Mouse (Mus musculus) CH12.LX (cell line): ENCODE measurements around the gene Prph. TPM values are rescaled to one million over a fixed set of nuclear protein-coding genes. Genes with fewer than 3 reads are reported as not detected.
A peak's percentile ranks its signal among the peaks of the same experiment; 100 is the strongest.

Source experiments
- DNase-seq: peaks from one replicate; pipeline ENCODE4 v3.0.0-alpha.2; 2013; ENCODE audit errors: extremely low read depth
- H3K27ac ChIP-seq: 2 replicates; pipeline ENCODE4 v1.5.1; 2012; ENCODE audit warnings: low read depth, mild to moderate bottlenecking, control low read depth, moderate library complexity; ENCODE audit not compliant: insufficient read depth
- H3K27me3 ChIP-seq: replicated peaks from 2 replicates; pipeline ENCODE3; 2012; ENCODE audit warnings: inconsistent platforms
- H3K36me3 ChIP-seq, 2 experiments: replicated peaks in 1 of 2; 2 replicates each; pipeline versions ENCODE3 to v1.6.1; 2012; ENCODE audit warnings: inconsistent platforms in 1 of 2, low read length in 1 of 2, mild to moderate bottlenecking in 1 of 2, mixed read lengths in 1 of 2, moderate library complexity in 1 of 2; ENCODE audit not compliant: control insufficient read depth in 1 of 2, insufficient read depth in 1 of 2
- H3K4me1 ChIP-seq, 2 experiments: 2 replicates each; pipeline ENCODE4 v1.6.1; 2012; ENCODE audit warnings: inconsistent platforms in 1 of 2, moderate library complexity in 1 of 2; ENCODE audit not compliant: insufficient read depth in 2 of 2, control insufficient read depth in 1 of 2
- H3K4me2 ChIP-seq: 2 replicates; pipeline ENCODE4 v1.6.1; 2012; ENCODE audit warnings: low read depth, mild to moderate bottlenecking, control low read depth; ENCODE audit not compliant: poor library complexity, insufficient read depth, severe bottlenecking
- H3K4me3 ChIP-seq, 3 experiments: fragments of 150-350 bp in 1 of 3; sonication (generic) in 1 of 3; replicated peaks in 1 of 3; 2 replicates each; pipeline versions ENCODE3 to v1.5.1; 2011 to 2012; ENCODE audit warnings: low read depth in 2 of 3, low read length in 2 of 3, mild to moderate bottlenecking in 2 of 3, moderate library complexity in 2 of 3, control low read depth in 1 of 3, improper control_type of control experiment in 1 of 3, inconsistent platforms in 1 of 3, mixed read lengths in 1 of 3; ENCODE audit not compliant: poor library complexity in 1 of 3
- H3K79me2 ChIP-seq: replicated peaks from 2 replicates; pipeline ENCODE4 v1.6.1; 2012; ENCODE audit warnings: mild to moderate bottlenecking, moderate library complexity; ENCODE audit not compliant: control insufficient read depth, poor library complexity, insufficient read depth, severe bottlenecking; ENCODE audit errors: extremely low read depth
- H3K9ac ChIP-seq: 2 replicates; pipeline ENCODE4 v1.6.1; 2012; ENCODE audit warnings: low read depth, mild to moderate bottlenecking, control low read depth, moderate library complexity; ENCODE audit not compliant: insufficient read depth
- H3K9me3 ChIP-seq: replicated peaks from 2 replicates; pipeline ENCODE3; 2012; ENCODE audit warnings: low read length, inconsistent platforms, mixed read lengths
- CHD1 ChIP-seq: IDR thresholded peaks from 2 replicates; pipeline ENCODE4 v1.6.1; 2012; ENCODE audit warnings: low read depth, low read length, improper control_type of control experiment, inconsistent platforms
- CHD2 ChIP-seq: IDR thresholded peaks from 2 replicates; pipeline ENCODE4 v1.6.1; 2011; ENCODE audit warnings: low read length, improper control_type of control experiment
- ELF1 ChIP-seq: IDR thresholded peaks from 2 replicates; pipeline ENCODE4 v1.6.1; 2014; ENCODE audit warnings: low read depth, mild to moderate bottlenecking, inconsistent platforms, low read length, improper control_type of control experiment
- ETS1 ChIP-seq: conservative IDR thresholded peaks from 2 replicates; pipeline ENCODE4 v1.6.1; 2012; ENCODE audit warnings: low read depth, mild to moderate bottlenecking, inconsistent platforms, low read length, improper control_type of control experiment, moderate library complexity
- HCFC1 ChIP-seq: IDR thresholded peaks from 2 replicates; pipeline ENCODE4 v1.6.1; 2012; ENCODE audit warnings: low read depth, mild to moderate bottlenecking, inconsistent platforms, low read length, improper control_type of control experiment
- IRF4 ChIP-seq: IDR thresholded peaks from 2 replicates; pipeline ENCODE4 v1.6.1; 2014; ENCODE audit warnings: low read depth, mild to moderate bottlenecking, inconsistent platforms, low read length, improper control_type of control experiment
- JUN ChIP-seq: IDR thresholded peaks from 2 replicates; pipeline ENCODE4 v1.6.1; 2011; ENCODE audit warnings: low read depth, mild to moderate bottlenecking, low read length, improper control_type of control experiment, moderate library complexity; ENCODE audit not compliant: insufficient read depth
- JUND ChIP-seq: conservative IDR thresholded peaks from 2 replicates; pipeline ENCODE4 v1.6.1; 2011; ENCODE audit warnings: low read depth, low read length, improper control_type of control experiment
- MAX ChIP-seq: IDR thresholded peaks from 2 replicates; pipeline ENCODE4 v1.6.1; 2011; ENCODE audit warnings: low read length, improper control_type of control experiment
- MEF2A ChIP-seq: IDR thresholded peaks from 2 replicates; pipeline ENCODE4 v1.6.1; 2014; ENCODE audit warnings: low read depth, mild to moderate bottlenecking, inconsistent platforms, low read length, improper control_type of control experiment, borderline replicate concordance
- MXI1 ChIP-seq: IDR thresholded peaks from 2 replicates; pipeline ENCODE4 v1.6.1; 2011; ENCODE audit warnings: mild to moderate bottlenecking, low read depth, low read length, improper control_type of control experiment
- MYC ChIP-seq: IDR thresholded peaks from 2 replicates; pipeline ENCODE4 v1.6.1; 2011; ENCODE audit warnings: low read depth, mild to moderate bottlenecking, improper control_type of control experiment, low read length
- NELFE ChIP-seq: IDR thresholded peaks from 2 replicates; pipeline ENCODE4 v1.6.1; 2011; ENCODE audit warnings: low read depth, low read length, improper control_type of control experiment
- PAX5 ChIP-seq: IDR thresholded peaks from 2 replicates; pipeline ENCODE4 v1.6.1; 2012; ENCODE audit warnings: low read length, inconsistent platforms, mixed read lengths
- POLR2A ChIP-seq: IDR thresholded peaks from 2 replicates; pipeline ENCODE4 v1.6.1; 2011; ENCODE audit warnings: low read depth, mild to moderate bottlenecking, improper control_type of control experiment, low read length
- POLR2AphosphoS2 ChIP-seq: IDR thresholded peaks from 2 replicates; pipeline ENCODE4 v1.6.1; 2011; ENCODE audit warnings: low read depth, low read length, improper control_type of control experiment
- RAD21 ChIP-seq: IDR thresholded peaks from 2 replicates; pipeline ENCODE4 v1.6.1; 2011; ENCODE audit warnings: low read depth, mild to moderate bottlenecking, low read length, improper control_type of control experiment, moderate library complexity
- RCOR1 ChIP-seq: conservative IDR thresholded peaks from 2 replicates; pipeline ENCODE4 v1.6.1; 2012; ENCODE audit warnings: low read depth, mild to moderate bottlenecking, inconsistent platforms, low read length, improper control_type of control experiment
- SIN3A ChIP-seq: IDR thresholded peaks from 2 replicates; pipeline ENCODE4 v1.6.1; 2012; ENCODE audit warnings: low read length, improper control_type of control experiment, inconsistent platforms
- TBP ChIP-seq: conservative IDR thresholded peaks from 2 replicates; pipeline ENCODE4 v1.6.1; 2011; ENCODE audit warnings: low read depth, low read length, improper control_type of control experiment
- UBTF ChIP-seq: IDR thresholded peaks from 2 replicates; pipeline ENCODE4 v1.6.1; 2012; ENCODE audit warnings: low read depth, mild to moderate bottlenecking, inconsistent platforms, low read length, improper control_type of control experiment, moderate library complexity
- USF1 ChIP-seq: IDR thresholded peaks from 2 replicates; pipeline ENCODE4 v1.6.1; 2014; ENCODE audit warnings: low read depth, mild to moderate bottlenecking, inconsistent platforms, low read length, improper control_type of control experiment
- USF2 ChIP-seq: conservative IDR thresholded peaks from 2 replicates; pipeline ENCODE4 v1.6.1; 2011; ENCODE audit warnings: low read depth, low read length, improper control_type of control experiment
- ZC3H11A ChIP-seq: IDR thresholded peaks from 2 replicates; pipeline ENCODE4 v1.6.1; 2012; ENCODE audit warnings: low read depth, mild to moderate bottlenecking, inconsistent platforms, low read length, improper control_type of control experiment
- ZMIZ1 ChIP-seq: IDR thresholded peaks from 2 replicates; pipeline ENCODE4 v1.6.1; 2012; ENCODE audit warnings: low read depth, mild to moderate bottlenecking, inconsistent platforms, low read length, improper control_type of control experiment
- ZNF384 ChIP-seq: IDR thresholded peaks from 2 replicates; pipeline ENCODE4 v1.6.1; 2012; ENCODE audit warnings: low read depth, low read length, improper control_type of control experiment, inconsistent platforms
- dilution Hi-C: fragments of 300-500 bp; cut with MboI; formaldehyde crosslinking; loops from 2 replicates; pipeline ENCODE4 v1.14.3; 2020; ENCODE audit warnings: low sequenced_read_pairs; ENCODE audit not compliant: extremely low pct_unique_long_range_greater_than_20kb, extremely low pct_ligation_motif_present
- in situ Hi-C: fragments of 300-500 bp; cut with MboI; formaldehyde crosslinking; loops from 3 replicates; pipeline ENCODE4 v1.14.3; 2019; ENCODE audit warnings: low sequenced_read_pairs, low pct_ligation_motif_present, low pct_unique_long_range_greater_than_20kb, mixed read lengths
- polyA plus RNA-seq: library from polyadenylated mRNA; unstranded; fragments of >175 nt; gene quantifications from 2 replicates; pipeline ENCODE4 v1.2.1, GENCODE M21; 2012; ENCODE audit warnings: low read depth; ENCODE audit not compliant: insufficient read length
- total RNA-seq, 2 experiments: library from RNA; depleted of rRNA; stranded (reverse); fragments of 300-350 nt in 1 of 2; fragments of >200 nt in 1 of 2; gene quantifications; 2 replicates each; pipeline ENCODE4 v1.2.3; 2012 to 2014

The Prph gene
- total and polyA plus RNA-seq, 3 experiments = 0.12 TPM; not detected in 2

DNA sequence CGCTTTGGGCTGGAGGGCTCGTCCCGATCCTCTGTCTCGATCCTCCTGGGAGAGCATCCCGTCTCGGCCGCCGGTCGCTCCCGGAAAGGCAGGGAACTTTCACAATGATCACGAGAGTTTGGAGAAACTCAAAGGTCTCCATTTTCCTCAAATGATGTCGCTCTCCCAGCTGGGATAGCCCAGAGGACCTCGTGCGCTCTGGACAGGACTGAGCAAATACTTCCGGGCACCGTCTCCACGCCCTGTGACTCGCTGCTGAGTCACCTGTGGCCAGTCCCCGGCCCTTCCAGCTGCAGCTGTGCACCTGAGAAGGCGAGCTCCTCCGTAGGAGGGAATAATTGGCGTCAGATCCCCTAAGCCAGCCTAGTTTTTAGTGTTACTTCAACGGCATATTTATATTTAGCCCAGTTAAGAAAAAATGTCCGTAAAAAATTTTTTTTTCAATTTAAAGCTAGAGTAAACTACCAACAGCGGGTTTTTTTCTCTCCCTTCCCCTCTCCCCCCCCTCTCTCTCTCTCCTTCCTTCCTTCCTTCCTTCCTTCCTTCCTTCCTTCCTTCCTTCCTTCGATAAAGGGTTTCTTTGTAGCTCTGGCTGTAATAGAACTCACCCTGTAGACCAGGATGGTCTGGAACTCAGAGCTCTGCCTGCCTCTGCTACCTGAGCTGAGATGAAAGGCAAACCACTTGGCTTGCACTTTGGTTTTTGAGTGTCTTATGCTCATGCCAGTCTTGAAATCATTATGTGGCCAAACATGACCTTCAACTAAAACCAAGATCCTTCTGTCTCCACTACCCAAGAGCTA lies 24.2 kb upstream of the Prph start (continued):
- peak; percentile 92 for TF ChIP-seq ETS1
- no peak for TF ChIP-seq ZMIZ1
- TF ChIP-seq MYC = peak; percentile 87
- TF ChIP-seq POLR2AphosphoS2 = no peak
- no peak for TF ChIP-seq JUND
- TF ChIP-seq CHD2 = peak; percentile 60
- TF ChIP-seq TBP = no peak
- no peak for TF ChIP-seq ZC3H11A
- peak; percentile 95 for TF ChIP-seq MXI1
- TF ChIP-seq UBTF = no peak; the same call in 1 of the 2 replicates
- TF ChIP-seq ZNF384 = peak; percentile 35; the same call in 1 of the 2 replicates
- no peak for TF ChIP-seq NELFE
- no peak for TF ChIP-seq USF1
- no peak for TF ChIP-seq MEF2A

DNA sequence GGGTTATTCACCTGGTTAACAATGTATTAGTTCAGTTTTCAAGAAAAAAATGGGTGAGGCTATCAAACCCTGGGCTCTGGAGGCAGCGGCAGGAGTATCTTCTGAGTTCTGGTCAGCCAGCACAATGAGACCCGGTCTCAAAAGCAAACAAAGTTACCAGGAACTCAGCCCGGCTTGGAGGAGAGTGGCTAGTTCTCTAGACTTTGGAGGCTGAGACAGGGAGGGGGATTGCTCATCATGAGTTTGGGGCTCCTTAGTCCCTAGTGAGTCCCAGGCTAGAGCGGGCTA lies 23.6 kb upstream of the Prph start:
- DNase-seq = no peak
- H3K79me2 ChIP-seq = peaks cover 33% of the 10 kb centered on the region
- peaks cover 4 to 32% of the 10 kb centered on the region in 2 experiments; a peak in 3 of 4 replicates for H3K4me1 ChIP-seq
- in situ Hi-C loops = no loop called here
- H3K27me3 ChIP-seq = no peaks in the 10 kb centered on the region
- peak overlapping the region; percentile 80 for H3K4me2 ChIP-seq
- dilution Hi-C loops = no loop called here
- no peak for TF ChIP-seq MEF2A
- no peak for TF ChIP-seq HCFC1
- no peak for TF ChIP-seq MAX
- TF ChIP-seq POLR2A = no peak
- no peak for TF ChIP-seq ZC3H11A
- no peak for TF ChIP-seq MYC
- TF ChIP-seq JUN = no peak
- TF ChIP-seq USF2 = no peak
- TF ChIP-seq RCOR1 = no peak
- no peak for TF ChIP-seq NELFE
- no peak for TF ChIP-seq ELF1
- no peak for TF ChIP-seq RAD21
- no peak for TF ChIP-seq MXI1
- no peak for TF ChIP-seq IRF4
- TF ChIP-seq PAX5 = no peak
- no peak for TF ChIP-seq SIN3A
- TF ChIP-seq CHD1 = no peak
- peak overlapping the region; percentile 40; the same call in 1 of the 2 replicates for H3K27ac ChIP-seq
- peak overlapping the region; percentile 69 to 91 (median 71) for H3K4me3 ChIP-seq
- H3K9me3 ChIP-seq = no peaks in the 10 kb centered on the region
- H3K9ac ChIP-seq = peak overlapping the region; percentile 78
- peaks cover 22 to 34% of the 10 kb centered on the region in 2 experiments for H3K36me3 ChIP-seq
